Mouse (Mus musculus): ENCODE results near the gene Samd8. TPM values are rescaled to one million over a fixed set of nuclear protein-coding genes. Genes with fewer than 3 reads are reported as not detected.

Gene Samd8
- polyA plus RNA-seq, 1 experiment from 2014 or later: 35.5 TPM

GRCm38 (mm10) chr14:21847381-21848165, 97.2 kb downstream of the Samd8 start:
- Histone ChIP-seq H3K79me2 (ENCODE audit: inconsistent target) (peaks cover 32% of the 10 kb centered on the region; the same call in 1 of the 2 replicates), H3K27ac (peak overlapping the region; percentile 69), H3K36me3 (ENCODE audit: inconsistent target) (peaks cover 30% of the 10 kb centered on the region), H3K4me3 (ENCODE audit: inconsistent target) (peak overlapping the region; percentile 61)
- 2% methylated on average over 50 of the region's 50 CpGs for WGBS (ENCODE audit: missing documents)

Other genes starting within 250 kb of the Samd8 start
- gene Dupd1, start 36.0 kb upstream of the Samd8 start, polyA plus RNA-seq (2018): not detected in 3 replicates
- gene Dusp13, start 650 bp downstream of the Samd8 start, polyA plus RNA-seq (2018): 0.35 to 1.4 TPM (median 0.57 TPM) in 3 replicates
- gene Vdac2, start 74.7 kb downstream of the Samd8 start, polyA plus RNA-seq (2018): 247 to 425 TPM (median 316 TPM) in 3 replicates
- 7.5 to 38.3 TPM (median 24.5 TPM) in 3 replicates for gene Comtd1, start 98.4 kb downstream of the Samd8 start, polyA plus RNA-seq (2018)
- gene Zfp503, start 239.1 kb downstream of the Samd8 start, polyA plus RNA-seq (2018): 0.62 to 1.4 TPM (median 0.96 TPM) in 3 replicates